Comparison of ENCODE assay signal across 8 mouse cellular contexts in genomic region chr8:123518667-123519066, GRCm38 (mm10). TPM values are rescaled to one million over a fixed set of nuclear protein-coding genes. Genes with fewer than 3 reads are reported as not detected.
DNase-seq lines count a peak whose midpoint lies in the region; ATAC-seq lines count a peak whose summit lies in the region.

Gene Gas8 (plus strand): TSS chr8:123518834.

- 0% methylated on average over 20 of the region's 20 CpGs for WGBS in hindbrain, embryonic 11.5 days

- H3K4me3 ChIP-seq in hindbrain, embryonic 11.5 days (ENCODE audit: low read depth, low read length) = peak within 1 kb of the TSS; percentile 80

- DNase-seq in MN1 (ENCODE audit: low spot score) = peak; percentile 99
- peak; percentile 88 for DNase-seq in cerebellum, adult 9-10 months
- DNase-seq in hindbrain, embryonic 11.5 days (ENCODE audit: low spot score) = peak; percentile 94
- peak; percentile 84 to 89 for DNase-seq in layer of hippocampus, postnatal 10 days (ENCODE audit: low spot score in 2 of 2)
- peak; percentile 94 for DNase-seq in lung, postnatal 10 days
- DNase-seq in ovary, postnatal 36 days (ENCODE audit: low spot score) = peak; percentile 84
- peak; percentile 86 for DNase-seq in thymus, postnatal 25 days

- peak within 1 kb of the TSS; percentile 91 for H3K9ac ChIP-seq in hindbrain, embryonic 11.5 days (ENCODE audit: low read depth, low read length)

- H3K4me2 ChIP-seq in hindbrain, embryonic 11.5 days (replicated peaks; ENCODE audit: low read depth, low read length) = peak within 1 kb of the TSS; percentile 89

- H3K36me3 ChIP-seq in hindbrain, embryonic 11.5 days (ENCODE audit: control insufficient read depth, insufficient read depth, low read length) = no peaks in the 10 kb centered on the region

- no peaks in the 10 kb centered on the region for H3K9me3 ChIP-seq in hindbrain, embryonic 11.5 days (ENCODE audit: control insufficient read depth, low read length)

- peak; percentile 86 for ATAC-seq in frontal cortex, adult (ENCODE audit: low TSS enrichment)
- peak; percentile 87 for ATAC-seq in hindbrain, embryonic 11.5 days (ENCODE audit: low FRiP score)

- peak within 1 kb of the TSS; percentile 49 for H3K27ac ChIP-seq in hindbrain, embryonic 11.5 days (ENCODE audit: low read depth, low read length)

- H3K4me1 ChIP-seq in hindbrain, embryonic 11.5 days (replicated peaks; ENCODE audit: control insufficient read depth, insufficient read depth, low read length) = peaks cover 6% of the 10 kb centered on the region; the same call in 1 of the 2 replicates

- H3K27me3 ChIP-seq in hindbrain, embryonic 11.5 days (ENCODE audit: control insufficient read depth, insufficient read depth, low read length) = peaks cover 4% of the 10 kb centered on the region; the same call in 1 of the 2 replicates

RNA-seq across cellular contexts. Expression of gene Gas8, which starts in this region (rescaled TPM):
- 45.5 and 50.7 TPM in 2 replicates for polyA plus RNA-seq in hindbrain, embryonic 11.5 days (2014; fragmentation: Nextera tagmentation; extraction: Ambion mirVana)
- total RNA-seq in layer of hippocampus, postnatal 10 days (2021) = 10 to 100 TPM; 39.9 to 43.0 TPM

Comparison
In these comparisons a context has a peak if more than half of its experiments do, and no peak if none do; other contexts are left out.
1. Peak in every context shown above with its lines: DNase-seq, ATAC-seq, H3K4me3 ChIP-seq and H3K27ac ChIP-seq.